Mouse (Mus musculus): ENCODE data around the gene Sirt3. TPM values are rescaled to one million over a fixed set of nuclear protein-coding genes. Genes with fewer than 3 reads are reported as not detected.

Gene Sirt3
- polyA plus RNA-seq, 1 experiment from 2014 or later: 38.5 TPM

GRCm38 (mm10) chr7:140879355-140879754, 2.8 kb downstream of the Sirt3 start:
- H3K4me2 ChIP-seq (ENCODE audit: low read length): no peak overlapping the region
- ATAC-seq: no peak
- H3K4me3 ChIP-seq (replicated peaks; ENCODE audit: low read length): no peak overlapping the region
- H3K27me3 ChIP-seq (replicated peaks; ENCODE audit: control insufficient read depth, insufficient read depth, low read length): no peaks in the 10 kb centered on the region
- no peaks in the 10 kb centered on the region for H3K9me3 ChIP-seq (ENCODE audit: control insufficient read depth, low read length)
- 86% methylated on average over 7 of the region's 7 CpGs for WGBS
- no peak overlapping the region for H3K9ac ChIP-seq (replicated peaks; ENCODE audit: low read depth, low read length)
- peaks cover 9% of the 10 kb centered on the region for H3K4me1 ChIP-seq (replicated peaks; ENCODE audit: control insufficient read depth, insufficient read depth, low read length)
- no peak overlapping the region for H3K27ac ChIP-seq (ENCODE audit: low read length)
- H3K36me3 ChIP-seq (ENCODE audit: control insufficient read depth, insufficient read depth): peaks cover 2% of the 10 kb centered on the region; the same call in 1 of the 2 replicates

- WGBS: 93% methylated on average over 6 of the region's 6 CpGs
- Histone ChIP-seq H3K36me3 (ENCODE audit: control insufficient read depth, insufficient read depth) (peaks cover 2% of the 10 kb centered on the region; the same call in 1 of the 2 replicates), H3K9ac (replicated peaks; ENCODE audit: low read depth, low read length) (no peak overlapping the region), H3K27me3 (replicated peaks; ENCODE audit: control insufficient read depth, insufficient read depth, low read length) (no peaks in the 10 kb centered on the region), H3K27ac (ENCODE audit: low read length) (no peak overlapping the region), H3K9me3 (ENCODE audit: control insufficient read depth, low read length) (no peaks in the 10 kb centered on the region), H3K4me1 (replicated peaks; ENCODE audit: control insufficient read depth, insufficient read depth, low read length) (peaks cover 4% of the 10 kb centered on the region), H3K4me2 (ENCODE audit: low read length) (no peak overlapping the region), H3K4me3 (replicated peaks; ENCODE audit: low read length) (no peak overlapping the region)
- ATAC-seq: no peak
Measured at GRCm38 (mm10) chr7:140877364-140877763, 4.7 kb downstream of the Sirt3 start.

GRCm38 (mm10) chr7:140874224-140874623, 7.9 kb downstream of the Sirt3 start:
- 92% methylated on average over 4 of the region's 4 CpGs for whole genome bisulfite sequencing
- no peak for ATAC-seq
- Histone ChIP-seq H3K27ac (ENCODE audit: low read length) (no peak overlapping the region), H3K4me1 (replicated peaks; ENCODE audit: control insufficient read depth, insufficient read depth, low read length) (no peaks in the 10 kb centered on the region), H3K9me3 (ENCODE audit: control insufficient read depth, low read length) (no peaks in the 10 kb centered on the region), H3K27me3 (replicated peaks; ENCODE audit: control insufficient read depth, insufficient read depth, low read length) (no peaks in the 10 kb centered on the region), H3K4me2 (ENCODE audit: low read length) (no peak overlapping the region), H3K4me3 (replicated peaks; ENCODE audit: low read length) (no peak overlapping the region), H3K36me3 (ENCODE audit: control insufficient read depth, insufficient read depth) (peaks cover 2% of the 10 kb centered on the region; the same call in 1 of the 2 replicates), H3K9ac (replicated peaks; ENCODE audit: low read depth, low read length) (no peak overlapping the region)

- Histone ChIP-seq H3K27ac (ENCODE audit: low read length) (no peak overlapping the region), H3K36me3 (ENCODE audit: control insufficient read depth, insufficient read depth) (peaks cover 24% of the 10 kb centered on the region), H3K9ac (replicated peaks; ENCODE audit: low read depth, low read length) (no peak overlapping the region), H3K9me3 (ENCODE audit: control insufficient read depth, low read length) (no peaks in the 10 kb centered on the region), H3K4me3 (replicated peaks; ENCODE audit: low read length) (no peak overlapping the region), H3K4me2 (ENCODE audit: low read length) (no peak overlapping the region), H3K4me1 (replicated peaks; ENCODE audit: control insufficient read depth, insufficient read depth, low read length) (no peaks in the 10 kb centered on the region; the same call in 1 of the 2 replicates), H3K27me3 (replicated peaks; ENCODE audit: control insufficient read depth, insufficient read depth, low read length) (no peaks in the 10 kb centered on the region)
- no peak for ATAC-seq
- 88% methylated on average over 12 of the region's 12 CpGs for WGBS
Measured at GRCm38 (mm10) chr7:140864761-140865160, 17.3 kb downstream of the Sirt3 start.

GRCm38 (mm10) chr7:140860728-140861127, 21.4 kb downstream of the Sirt3 start:
- no peak for ATAC-seq
- Histone ChIP-seq H3K9me3 (ENCODE audit: control insufficient read depth, low read length) (no peaks in the 10 kb centered on the region), H3K27me3 (replicated peaks; ENCODE audit: control insufficient read depth, insufficient read depth, low read length) (no peaks in the 10 kb centered on the region), H3K4me2 (ENCODE audit: low read length) (no peak overlapping the region), H3K4me3 (replicated peaks; ENCODE audit: low read length) (no peak overlapping the region), H3K4me1 (replicated peaks; ENCODE audit: control insufficient read depth, insufficient read depth, low read length) (peaks cover 21% of the 10 kb centered on the region), H3K36me3 (ENCODE audit: control insufficient read depth, insufficient read depth) (peaks cover 27% of the 10 kb centered on the region), H3K27ac (ENCODE audit: low read length) (no peak overlapping the region), H3K9ac (replicated peaks; ENCODE audit: low read depth, low read length) (no peak overlapping the region)
- 85% methylated on average over 5 of the region's 5 CpGs for WGBS

- peaks cover 27% of the 10 kb centered on the region for H3K36me3 ChIP-seq (ENCODE audit: control insufficient read depth, insufficient read depth)
- 82% methylated on average over 6 of the region's 6 CpGs for WGBS
- no peak overlapping the region for H3K9ac ChIP-seq (replicated peaks; ENCODE audit: low read depth, low read length)
- peaks cover 28% of the 10 kb centered on the region for H3K4me1 ChIP-seq (replicated peaks; ENCODE audit: control insufficient read depth, insufficient read depth, low read length)
- H3K27ac ChIP-seq (ENCODE audit: low read length): no peak overlapping the region
- no peak overlapping the region for H3K4me2 ChIP-seq (ENCODE audit: low read length)
- no peak for ATAC-seq
- H3K9me3 ChIP-seq (ENCODE audit: control insufficient read depth, low read length): no peaks in the 10 kb centered on the region
- no peaks in the 10 kb centered on the region for H3K27me3 ChIP-seq (replicated peaks; ENCODE audit: control insufficient read depth, insufficient read depth, low read length)
- H3K4me3 ChIP-seq (replicated peaks; ENCODE audit: low read length): no peak overlapping the region
Measured at GRCm38 (mm10) chr7:140859997-140860396, 22.1 kb downstream of the Sirt3 start.

- peak overlapping the region; percentile 87 for H3K4me3 ChIP-seq (replicated peaks; ENCODE audit: low read length)
- ATAC-seq: no peak
- 96% methylated on average over 8 of the region's 8 CpGs for WGBS
- H3K4me1 ChIP-seq (replicated peaks; ENCODE audit: control insufficient read depth, insufficient read depth, low read length): peaks cover 31% of the 10 kb centered on the region
- H3K36me3 ChIP-seq (ENCODE audit: control insufficient read depth, insufficient read depth): peaks cover 30% of the 10 kb centered on the region
- H3K27me3 ChIP-seq (replicated peaks; ENCODE audit: control insufficient read depth, insufficient read depth, low read length): no peaks in the 10 kb centered on the region
- H3K9me3 ChIP-seq (ENCODE audit: control insufficient read depth, low read length): no peaks in the 10 kb centered on the region
- no peak overlapping the region for H3K27ac ChIP-seq (ENCODE audit: low read length)
- peak overlapping the region; percentile 95 for H3K4me2 ChIP-seq (ENCODE audit: low read length)
- H3K9ac ChIP-seq (replicated peaks; ENCODE audit: low read depth, low read length): peak overlapping the region; percentile 25
Measured at GRCm38 (mm10) chr7:140858746-140859145, 23.4 kb downstream of the Sirt3 start.

- H3K27me3 ChIP-seq (replicated peaks; ENCODE audit: control insufficient read depth, insufficient read depth, low read length): no peaks in the 10 kb centered on the region
- peak within 1 kb of the TSS; percentile 95 for H3K4me2 ChIP-seq (ENCODE audit: low read length)
- H3K9me3 ChIP-seq (ENCODE audit: control insufficient read depth, low read length): no peaks in the 10 kb centered on the region
- peak within 1 kb of the TSS; percentile 87 for H3K4me3 ChIP-seq (replicated peaks; ENCODE audit: low read length)
- 36% methylated on average over 40 of the region's 40 CpGs for WGBS
- H3K27ac ChIP-seq (ENCODE audit: low read length): peak within 1 kb of the TSS; percentile 93
- peaks cover 31% of the 10 kb centered on the region for H3K4me1 ChIP-seq (replicated peaks; ENCODE audit: control insufficient read depth, insufficient read depth, low read length)
- peak; percentile 26 for ATAC-seq
- peaks cover 30% of the 10 kb centered on the region for H3K36me3 ChIP-seq (ENCODE audit: control insufficient read depth, insufficient read depth)
- H3K9ac ChIP-seq (replicated peaks; ENCODE audit: low read depth, low read length): peak within 1 kb of the TSS; percentile 88
Measured at GRCm38 (mm10) chr7:140857550-140858505, 24.3 kb downstream of the Sirt3 start, which contains the start of gene Bet1l. Gene Bet1l, minus strand, starts transcription at chr7:140857577.

- H3K4me1 ChIP-seq (replicated peaks; ENCODE audit: control insufficient read depth, insufficient read depth, low read length): peaks cover 31% of the 10 kb centered on the region
- H3K4me3 ChIP-seq (replicated peaks; ENCODE audit: low read length): peak within 1 kb of the TSS; percentile 87
- peak within 1 kb of the TSS; percentile 93 for H3K27ac ChIP-seq (ENCODE audit: low read length)
- no peaks in the 10 kb centered on the region for H3K27me3 ChIP-seq (replicated peaks; ENCODE audit: control insufficient read depth, insufficient read depth, low read length)
- peaks cover 30% of the 10 kb centered on the region for H3K36me3 ChIP-seq (ENCODE audit: control insufficient read depth, insufficient read depth)
- peak within 1 kb of the TSS; percentile 95 for H3K4me2 ChIP-seq (ENCODE audit: low read length)
- H3K9me3 ChIP-seq (ENCODE audit: control insufficient read depth, low read length): no peaks in the 10 kb centered on the region
- peak within 1 kb of the TSS; percentile 88 for H3K9ac ChIP-seq (replicated peaks; ENCODE audit: low read depth, low read length)
- peak; percentile 82 for ATAC-seq
- under 1% methylated on average over 49 of the region's 50 CpGs for WGBS
Measured at GRCm38 (mm10) chr7:140856785-140857549, 25.1 kb downstream of the Sirt3 start, which contains the start of gene Ric8a. Gene Ric8a, plus strand, starts transcription at chr7:140856957.
